Mouse (Mus musculus) heart, embryonic 10.5 days (tissue): Measurements from ENCODE around the gene Cdc42se1. TPM values are rescaled to one million over a fixed set of nuclear protein-coding genes. Genes with fewer than 3 reads are reported as not detected.

Experiments
- DNase-seq: peaks from one replicate; pipeline ENCODE4 v3.0.0-alpha.2; 2017; ENCODE audit warnings: low spot score
- H3K27ac ChIP-seq: fragments of 300-500 bp; sonication (generic); 2 replicates; pipeline ENCODE4 v1.5.1; 2016; ENCODE audit warnings: mild to moderate bottlenecking
- H3K27me3 ChIP-seq: fragments of 300-500 bp; sonication (generic); 2 replicates; pipeline ENCODE4 v1.6.1; 2016; ENCODE audit warnings: mild to moderate bottlenecking; ENCODE audit not compliant: poor library complexity, insufficient read depth, severe bottlenecking
- H3K36me3 ChIP-seq: fragments of 300-500 bp; sonication (generic); 2 replicates; pipeline ENCODE4 v1.6.1; 2016; ENCODE audit warnings: mild to moderate bottlenecking, moderate library complexity
- H3K4me1 ChIP-seq: fragments of 300-500 bp; sonication (generic); 2 replicates; pipeline ENCODE4 v1.6.1; 2016; ENCODE audit warnings: mild to moderate bottlenecking
- H3K4me3 ChIP-seq: fragments of 300-500 bp; sonication (generic); 2 replicates; pipeline ENCODE4 v1.5.1; 2016; ENCODE audit warnings: mild to moderate bottlenecking, moderate library complexity
- H3K9me3 ChIP-seq: fragments of 300-500 bp; sonication (generic); 2 replicates; pipeline ENCODE4 v1.6.1; 2016; ENCODE audit warnings: mild to moderate bottlenecking, moderate library complexity
- WGBS: fragments of 180-500 bp; shearing (Covaris S2); methylation state at CpG from one replicate; pipeline ENCODE4 v1.1.7; 2016; 5-methylcytosine and 5-hydroxymethylcytosine counted together
- polyA plus RNA-seq: library from polyadenylated mRNA; unstranded; fragments of >200 nt; fragmentation: Nextera tagmentation; extraction: Ambion mirVana; gene quantifications from 2 replicates; pipeline ENCODE4 v1.2.1, GENCODE M21; 2016

The Cdc42se1 gene
- polyA plus RNA-seq, 1 experiment from 2014 or later, result 74.9 TPM

GRCm38 (mm10) chr3:95270766-95271364, 42.3 kb downstream of the Cdc42se1 start:
- Histone ChIP-seq H3K9me3 (no peaks in the 10 kb centered on the region), H3K27ac (peak overlapping the region; percentile 37; the same call in 1 of the 2 replicates), H3K36me3 (peaks cover 39% of the 10 kb centered on the region), H3K4me3 (no peak overlapping the region), H3K4me1 (peaks cover 20% of the 10 kb centered on the region), H3K27me3 (no peaks in the 10 kb centered on the region)
- 79% methylated on average over 12 of the region's 12 CpGs for WGBS
- no peak for DNase-seq

DNA sequence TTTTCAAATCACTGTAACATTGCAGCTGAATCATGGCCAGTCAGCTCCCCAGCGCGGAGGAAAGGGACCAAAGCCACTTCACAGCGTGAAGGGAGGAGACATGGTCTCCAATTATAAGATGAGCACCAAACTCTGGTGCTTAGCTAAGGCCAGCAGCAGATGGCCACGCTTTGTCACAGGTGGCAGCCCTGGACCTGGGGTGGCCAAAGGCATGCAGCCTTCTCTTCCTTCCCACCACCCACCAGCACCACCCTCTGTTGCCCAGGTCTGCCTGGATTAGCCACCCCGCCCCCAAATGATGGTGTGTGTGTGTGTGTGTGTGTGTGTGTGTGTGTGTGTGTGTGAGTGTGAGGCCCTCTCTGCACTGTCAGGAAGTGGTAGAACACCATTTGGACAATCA, 44.9 kb downstream of the Cdc42se1 start:
- H3K4me3 ChIP-seq, result no peak overlapping the region

GRCm38 (mm10) chr3:95274453-95274852, 45.9 kb downstream of the Cdc42se1 start:
- peaks cover 22% of the 10 kb centered on the region for H3K4me1 ChIP-seq
- peaks cover 8% of the 10 kb centered on the region for H3K36me3 ChIP-seq
- WGBS, result 90% methylated on average over 4 of the region's 4 CpGs
- no peak overlapping the region for H3K4me3 ChIP-seq
- H3K27me3 ChIP-seq, result no peaks in the 10 kb centered on the region
- H3K27ac ChIP-seq, result no peak overlapping the region
- H3K9me3 ChIP-seq, result no peaks in the 10 kb centered on the region
- DNase-seq, result no peak

More for the DNA sequence above, 44.9 kb downstream of the Cdc42se1 start:
- Histone ChIP-seq H3K27me3 (no peaks in the 10 kb centered on the region), H3K4me1 (peaks cover 30% of the 10 kb centered on the region), H3K36me3 (peaks cover 14% of the 10 kb centered on the region), H3K9me3 (no peaks in the 10 kb centered on the region), H3K27ac (no peak overlapping the region)
- DNase-seq, result no peak
- 82% methylated on average over 5 of the region's 5 CpGs for WGBS

- H3K4me3 ChIP-seq, result no peak overlapping the region
- peak overlapping the region; percentile 47; the same call in 1 of the 2 replicates for H3K27ac ChIP-seq
- DNase-seq, result no peak
- peaks cover 18% of the 10 kb centered on the region for H3K4me1 ChIP-seq
- 66% methylated on average over 6 of the region's 6 CpGs for WGBS
- peaks cover 8% of the 10 kb centered on the region for H3K36me3 ChIP-seq
- no peaks in the 10 kb centered on the region for H3K27me3 ChIP-seq
- no peaks in the 10 kb centered on the region for H3K9me3 ChIP-seq
Measured at GRCm38 (mm10) chr3:95275161-95275560, 46.6 kb downstream of the Cdc42se1 start.

DNA sequence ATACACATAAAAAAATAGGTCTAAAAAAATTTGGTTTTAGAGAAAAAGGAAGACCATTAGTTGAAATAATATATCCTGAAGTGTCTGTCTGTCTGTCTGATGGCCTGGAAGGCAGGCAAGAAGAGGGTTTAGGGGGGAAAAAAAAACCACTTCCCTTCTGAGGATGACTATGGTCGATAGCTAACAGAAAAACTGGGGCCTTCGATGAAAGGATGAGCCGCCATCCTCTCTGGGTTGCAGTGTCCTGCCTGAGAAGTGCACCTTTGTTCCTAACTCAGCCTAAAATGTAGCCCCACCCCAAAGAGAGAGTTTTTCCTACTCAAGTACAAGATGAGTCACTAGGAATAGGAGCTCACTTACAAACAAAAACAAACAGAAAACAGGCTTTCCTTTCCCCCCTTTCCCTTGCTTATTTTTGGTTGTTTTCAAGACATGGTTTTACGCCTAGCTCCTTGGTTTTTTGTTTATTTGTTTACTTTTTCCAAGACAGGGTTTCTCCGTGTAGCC, 47.9 kb downstream of the Cdc42se1 start:
- Histone ChIP-seq H3K27me3 (no peaks in the 10 kb centered on the region), H3K9me3 (no peaks in the 10 kb centered on the region), H3K36me3 (peaks cover 8% of the 10 kb centered on the region), H3K4me1 (peaks cover 22% of the 10 kb centered on the region), H3K27ac (no peak overlapping the region), H3K4me3 (no peak overlapping the region)
- no peak for DNase-seq
- 72% methylated on average over 5 of the region's 5 CpGs for WGBS

GRCm38 (mm10) chr3:95277149-95277551, 48.6 kb downstream of the Cdc42se1 start:
- no peaks in the 10 kb centered on the region for H3K27me3 ChIP-seq
- peaks cover 8% of the 10 kb centered on the region for H3K36me3 ChIP-seq
- 90% methylated on average over 1 of the region's 1 CpGs for WGBS

GRCm38 (mm10) chr3:95280747-95281146, 52.2 kb downstream of the Cdc42se1 start:
- peaks cover 32% of the 10 kb centered on the region for H3K4me1 ChIP-seq
- no peaks in the 10 kb centered on the region for H3K27me3 ChIP-seq
- peak overlapping the region; percentile 83 for H3K4me3 ChIP-seq
- H3K9me3 ChIP-seq, result no peaks in the 10 kb centered on the region
- DNase-seq, result no peak
- peak overlapping the region; percentile 95 for H3K27ac ChIP-seq
- WGBS, result 14% methylated on average over 8 of the region's 8 CpGs
- H3K36me3 ChIP-seq, result no peaks in the 10 kb centered on the region

More at GRCm38 (mm10) chr3:95277149-95277551, 48.6 kb downstream of the Cdc42se1 start:
- Histone ChIP-seq H3K4me1 (peaks cover 22% of the 10 kb centered on the region), H3K4me3 (no peak overlapping the region), H3K9me3 (no peaks in the 10 kb centered on the region), H3K27ac (no peak overlapping the region)
- no peak for DNase-seq

GRCm38 (mm10) chr3:95281216-95282126, 52.9 kb downstream of the Cdc42se1 start, which contains the start of the genes Mindy1 and Prune1:
Mindy1 (plus strand) TSS chr3:95281345.
Prune1 (minus strand) TSS chr3:95282076.
- Histone ChIP-seq H3K4me3 (peak within 1 kb of the TSS; percentile 83), H3K4me1 (peaks cover 32% of the 10 kb centered on the region), H3K36me3 (no peaks in the 10 kb centered on the region), H3K9me3 (no peaks in the 10 kb centered on the region), H3K27ac (peak within 1 kb of the TSS; percentile 95), H3K27me3 (no peaks in the 10 kb centered on the region)
- peak; percentile 99 for DNase-seq
- under 1% methylated on average over 52 of the region's 53 CpGs for WGBS

DNA sequence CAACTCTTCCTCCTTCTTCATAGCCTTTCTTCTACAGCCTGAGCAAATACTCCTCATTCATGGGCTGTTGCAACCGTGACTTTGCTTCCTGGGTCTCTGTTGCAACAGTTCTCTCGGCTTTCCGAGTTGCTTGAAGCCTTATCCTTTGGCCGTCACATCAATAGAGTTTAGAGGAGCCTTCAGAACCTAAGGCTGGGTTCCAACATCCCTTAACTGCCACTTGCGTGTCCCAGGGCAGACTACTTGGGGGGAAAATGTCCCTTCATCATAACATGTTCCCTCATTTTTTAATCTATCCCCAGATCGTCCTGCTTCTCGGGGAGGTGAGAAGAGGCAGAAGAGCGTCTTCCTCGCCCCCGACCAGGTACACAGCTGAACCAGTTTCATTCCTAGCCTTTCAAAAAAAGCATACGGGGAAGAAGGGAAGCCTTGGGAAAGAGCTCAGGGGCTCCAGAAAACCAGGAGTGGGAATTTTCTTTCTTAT, 53.9 kb downstream of the Cdc42se1 start:
- Histone ChIP-seq H3K27ac (peak overlapping the region; percentile 95), H3K4me3 (peak overlapping the region; percentile 83), H3K36me3 (peaks cover under 1% of the 10 kb centered on the region; the same call in 1 of the 2 replicates), H3K9me3 (no peaks in the 10 kb centered on the region), H3K27me3 (no peaks in the 10 kb centered on the region), H3K4me1 (peaks cover 23% of the 10 kb centered on the region)
- WGBS, result under 1% methylated on average over 11 of the region's 11 CpGs
- DNase-seq, result no peak

GRCm38 (mm10) chr3:95282865-95283588, 54.5 kb downstream of the Cdc42se1 start:
- peaks cover 22% of the 10 kb centered on the region for H3K4me1 ChIP-seq
- H3K27me3 ChIP-seq, result no peaks in the 10 kb centered on the region
- peak overlapping the region; percentile 95 for H3K27ac ChIP-seq
- H3K4me3 ChIP-seq, result peak overlapping the region; percentile 83
- DNase-seq, result peak; percentile 95
- H3K9me3 ChIP-seq, result no peaks in the 10 kb centered on the region
- under 1% methylated on average over 49 of the region's 51 CpGs for WGBS
- peaks cover 7% of the 10 kb centered on the region for H3K36me3 ChIP-seq

DNA sequence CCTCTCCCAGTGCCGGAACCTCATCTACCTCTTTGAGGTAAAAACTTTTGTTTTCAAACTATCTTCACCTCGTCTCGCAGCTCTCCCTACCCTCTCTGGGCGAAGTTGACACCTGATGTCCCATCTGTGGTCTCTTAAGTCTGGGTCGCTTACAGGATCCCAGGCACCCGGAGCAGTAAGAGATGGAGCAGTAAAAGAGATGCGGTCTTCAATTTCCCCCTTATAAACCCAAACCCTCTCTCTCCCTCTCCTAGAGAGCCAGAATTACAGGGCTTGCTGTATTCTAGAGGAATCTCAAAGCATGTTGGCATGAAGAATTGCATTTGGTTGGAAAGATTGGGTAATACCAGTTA, 55.0 kb downstream of the Cdc42se1 start:
- Histone ChIP-seq H3K4me3 (peak overlapping the region; percentile 83), H3K4me1 (peaks cover 22% of the 10 kb centered on the region), H3K27ac (peak overlapping the region; percentile 95), H3K27me3 (no peaks in the 10 kb centered on the region), H3K9me3 (no peaks in the 10 kb centered on the region), H3K36me3 (peaks cover 12% of the 10 kb centered on the region)
- 2% methylated on average over 7 of the region's 7 CpGs for WGBS
- DNase-seq, result no peak

DNA sequence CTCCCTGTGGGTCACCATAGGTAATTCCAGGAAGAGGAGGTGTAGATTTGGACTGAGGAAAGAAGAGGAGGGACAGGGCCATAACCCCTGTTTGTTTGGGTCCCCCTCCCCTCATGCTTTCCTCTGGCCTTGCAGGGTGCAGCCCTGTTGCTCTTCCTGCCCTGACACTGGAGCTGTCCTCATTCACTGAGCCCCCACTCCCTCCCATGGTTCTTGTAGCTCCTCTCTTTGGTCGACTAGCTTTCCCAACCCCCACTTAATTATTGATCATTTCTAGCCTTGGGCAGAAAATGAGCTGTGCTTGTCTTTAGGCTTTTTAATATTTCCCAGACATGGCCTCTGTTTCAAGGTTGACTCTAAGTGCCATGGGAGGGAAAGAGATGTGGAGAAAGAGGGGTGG, 55.5 kb downstream of the Cdc42se1 start:
- Histone ChIP-seq H3K27ac (peak overlapping the region; percentile 95), H3K36me3 (peaks cover 15% of the 10 kb centered on the region)
- WGBS, result 39% methylated on average over 1 of the region's 1 CpGs

More for the DNA sequence above, 55.5 kb downstream of the Cdc42se1 start:
- peak overlapping the region; percentile 83 for H3K4me3 ChIP-seq
- no peak for DNase-seq
- no peaks in the 10 kb centered on the region for H3K9me3 ChIP-seq
- H3K27me3 ChIP-seq, result no peaks in the 10 kb centered on the region
- peaks cover 22% of the 10 kb centered on the region for H3K4me1 ChIP-seq
